Mouse (Mus musculus) 3134 (cell line): ENCODE results near the gene 4930432K21Rik.

ENCODE experiments used
- DNase-seq: peaks from one replicate; pipeline ENCODE4 v3.0.0-alpha.2; 2011; ENCODE audit warnings: low spot score; ENCODE audit not compliant: insufficient read length; ENCODE audit errors: extremely low read depth

Gene 4930432K21Rik

GRCm38 (mm10) chr8:84189603-84190002, 41.8 kb downstream of the 4930432K21Rik start:
- peak; percentile 77 for DNase-seq

- DNase-seq, result no peak
These were observed 42.5 kb downstream of the 4930432K21Rik start for GRCm38 (mm10) chr8:84190191-84190867.

GRCm38 (mm10) chr8:84192023-84192422, 44.2 kb downstream of the 4930432K21Rik start:
- DNase-seq, result peak; percentile 98

- DNase-seq, result peak; percentile 82
These were observed 44.7 kb downstream of the 4930432K21Rik start for GRCm38 (mm10) chr8:84192555-84192954.

GRCm38 (mm10) chr8:84193161-84193560, 45.3 kb downstream of the 4930432K21Rik start:
- DNase-seq, result no peak

- DNase-seq, result no peak
These were observed 45.7 kb downstream of the 4930432K21Rik start for GRCm38 (mm10) chr8:84193566-84193965.

GRCm38 (mm10) chr8:84194224-84194743, 46.5 kb downstream of the 4930432K21Rik start:
- DNase-seq, result no peak

GRCm38 (mm10) chr8:84197141-84197921, 49.5 kb downstream of the 4930432K21Rik start:
- DNase-seq, result peak; percentile 89

GRCm38 (mm10) chr8:84197922-84198774, 50.3 kb downstream of the 4930432K21Rik start:
- peak; percentile 93 for DNase-seq

- no peak for DNase-seq
These were observed 51.0 kb downstream of the 4930432K21Rik start for GRCm38 (mm10) chr8:84198871-84199270.

- no peak for DNase-seq
These were observed 51.7 kb downstream of the 4930432K21Rik start for GRCm38 (mm10) chr8:84199348-84200125.

GRCm38 (mm10) chr8:84200126-84200555, 52.3 kb downstream of the 4930432K21Rik start:
- no peak for DNase-seq

- peak; percentile 83 for DNase-seq
These were observed 53.1 kb downstream of the 4930432K21Rik start for GRCm38 (mm10) chr8:84200652-84201544.

- peak; percentile 92 for DNase-seq
These were observed 53.9 kb downstream of the 4930432K21Rik start for GRCm38 (mm10) chr8:84201545-84202245.

GRCm38 (mm10) chr8:84202466-84202865, 54.6 kb downstream of the 4930432K21Rik start:
- peak; percentile 92 for DNase-seq

GRCm38 (mm10) chr8:84202938-84203917, 55.4 kb downstream of the 4930432K21Rik start:
- peak; percentile 93 for DNase-seq
